Mouse (Mus musculus) hindbrain, embryonic 12.5 days (tissue): ENCODE measurements at regions not wholly inside any gene's neighbourhood (a gene's known extent, or its start where the extent isn't known, plus 50 kb on each side); places are given as distances from the start of the nearest gene placed in this dataset.
"Not testable (repeated sequence)": the region's sequence is repeated elsewhere in the genome, so short reads cannot be mapped to it uniquely, and the experiment has no call there.

Experiments
- ATAC-seq: fragments of 200-750 bp; cut with Nextera tagmentation; 2 replicates; pipeline ENCODE4 v1.8.0; 2017; ENCODE audit warnings: moderate TSS enrichment; ENCODE audit not compliant: low FRiP score
- H3K27ac ChIP-seq: fragments of 300-500 bp; sonication (generic); 2 replicates; pipeline ENCODE4 v1.5.1; 2016; ENCODE audit warnings: mild to moderate bottlenecking
- H3K27me3 ChIP-seq: fragments of 300-500 bp; sonication (generic); 2 replicates; pipeline ENCODE4 v1.6.1; 2016; ENCODE audit warnings: mild to moderate bottlenecking
- H3K36me3 ChIP-seq: fragments of 300-500 bp; sonication (generic); 2 replicates; pipeline ENCODE4 v1.6.1; 2016; ENCODE audit warnings: mild to moderate bottlenecking
- H3K4me1 ChIP-seq: fragments of 300-500 bp; sonication (generic); 2 replicates; pipeline ENCODE4 v1.6.1; 2016
- H3K4me2 ChIP-seq: fragments of 300-500 bp; sonication (generic); replicated peaks from 2 replicates; pipeline ENCODE4 v1.6.1; 2016; ENCODE audit warnings: mild to moderate bottlenecking
- H3K4me3 ChIP-seq: fragments of 300-500 bp; sonication (generic); 2 replicates; pipeline ENCODE4 v1.5.1; 2016; ENCODE audit warnings: mild to moderate bottlenecking
- H3K9ac ChIP-seq: fragments of 300-500 bp; sonication (generic); 2 replicates; pipeline ENCODE4 v1.6.1; 2016; ENCODE audit warnings: mild to moderate bottlenecking, moderate library complexity
- H3K9me3 ChIP-seq: fragments of 300-500 bp; sonication (generic); replicated peaks from 2 replicates; pipeline ENCODE4 v1.6.1; 2016; ENCODE audit warnings: mild to moderate bottlenecking
- whole genome bisulfite sequencing: fragments of 180-500 bp; shearing (Covaris S2); methylation state at CpG from one replicate; pipeline ENCODE4 v1.1.7; 2016; 5-methylcytosine and 5-hydroxymethylcytosine counted together

- H3K36me3 ChIP-seq: no peaks in the 10 kb centered on the region
- no peak overlapping the region for H3K4me2 ChIP-seq
- H3K9ac ChIP-seq: no peak overlapping the region
- WGBS: 86% methylated on average over 11 of the region's 11 CpGs
- no peaks in the 10 kb centered on the region for H3K27me3 ChIP-seq
- no peaks in the 10 kb centered on the region for H3K9me3 ChIP-seq
- H3K27ac ChIP-seq: no peak overlapping the region
- no peak overlapping the region for H3K4me3 ChIP-seq
- peaks cover 14% of the 10 kb centered on the region for H3K4me1 ChIP-seq
- ATAC-seq: no peak
These were observed 124.5 kb upstream of the Nebl start for GRCm38 (mm10) chr2:17855566-17856264.

DNA sequence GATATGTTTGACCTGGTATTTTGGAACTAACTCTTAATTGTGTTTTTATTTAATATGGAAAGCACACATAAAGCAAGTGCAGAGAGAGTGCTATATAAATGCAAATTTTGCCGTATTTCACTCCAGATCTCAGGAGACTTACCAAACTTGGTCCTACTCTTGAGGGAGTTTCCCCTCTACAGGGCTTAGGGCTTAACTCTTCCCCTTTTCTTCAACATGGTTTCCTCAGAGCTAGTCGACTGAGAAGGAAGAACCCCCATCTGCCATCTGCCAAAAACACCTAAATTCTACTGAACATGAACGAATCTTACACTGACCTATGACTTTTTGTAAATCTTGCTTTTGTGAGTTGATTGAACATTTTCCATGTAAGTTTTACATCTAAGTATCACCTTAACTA, 122.8 kb upstream of the Nebl start:
- Histone ChIP-seq H3K4me2 (no peak overlapping the region), H3K4me1 (peaks cover 14% of the 10 kb centered on the region), H3K4me3 (no peak overlapping the region), H3K9ac (no peak overlapping the region), H3K27me3 (no peaks in the 10 kb centered on the region), H3K36me3 (no peaks in the 10 kb centered on the region), H3K27ac (no peak overlapping the region), H3K9me3 (no peaks in the 10 kb centered on the region)
- WGBS: 46% methylated on average over 3 of the region's 3 CpGs
- ATAC-seq: no peak

DNA sequence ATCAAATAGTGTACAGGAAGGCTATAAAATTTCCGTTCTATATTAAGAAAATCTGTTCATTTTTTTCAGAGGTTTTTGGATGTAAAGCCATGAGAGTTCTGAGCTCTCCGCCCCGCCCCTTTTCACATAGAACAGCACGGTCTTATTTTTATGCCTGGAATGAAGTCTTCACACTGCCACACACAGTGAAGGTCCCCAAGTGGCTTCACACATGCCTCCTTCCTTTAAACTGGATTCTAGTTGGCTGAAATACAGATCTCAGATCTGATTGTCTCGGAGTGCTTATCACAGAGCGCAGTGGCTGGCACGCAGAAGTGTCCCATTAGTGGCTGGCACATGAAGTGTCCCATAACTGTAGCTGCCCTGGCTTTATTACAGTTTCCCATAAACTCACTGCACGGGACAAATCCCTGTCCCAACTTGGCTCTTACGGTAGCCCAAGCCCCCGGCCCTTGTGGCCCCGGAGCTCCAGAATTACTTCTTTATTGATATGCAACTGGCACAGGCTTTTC, 122.3 kb upstream of the Nebl start:
- peak; percentile 24; the same call in 1 of the 2 replicates for ATAC-seq
- no peak overlapping the region for H3K9ac ChIP-seq
- no peak overlapping the region for H3K27ac ChIP-seq
- H3K9me3 ChIP-seq: no peaks in the 10 kb centered on the region
- no peak overlapping the region for H3K4me3 ChIP-seq
- WGBS: 30% methylated on average over 11 of the region's 11 CpGs
- H3K36me3 ChIP-seq: no peaks in the 10 kb centered on the region
- H3K27me3 ChIP-seq: no peaks in the 10 kb centered on the region
- peak overlapping the region; percentile 51; the same call in 1 of the 2 replicates for H3K4me2 ChIP-seq
- H3K4me1 ChIP-seq: peaks cover 14% of the 10 kb centered on the region

DNA sequence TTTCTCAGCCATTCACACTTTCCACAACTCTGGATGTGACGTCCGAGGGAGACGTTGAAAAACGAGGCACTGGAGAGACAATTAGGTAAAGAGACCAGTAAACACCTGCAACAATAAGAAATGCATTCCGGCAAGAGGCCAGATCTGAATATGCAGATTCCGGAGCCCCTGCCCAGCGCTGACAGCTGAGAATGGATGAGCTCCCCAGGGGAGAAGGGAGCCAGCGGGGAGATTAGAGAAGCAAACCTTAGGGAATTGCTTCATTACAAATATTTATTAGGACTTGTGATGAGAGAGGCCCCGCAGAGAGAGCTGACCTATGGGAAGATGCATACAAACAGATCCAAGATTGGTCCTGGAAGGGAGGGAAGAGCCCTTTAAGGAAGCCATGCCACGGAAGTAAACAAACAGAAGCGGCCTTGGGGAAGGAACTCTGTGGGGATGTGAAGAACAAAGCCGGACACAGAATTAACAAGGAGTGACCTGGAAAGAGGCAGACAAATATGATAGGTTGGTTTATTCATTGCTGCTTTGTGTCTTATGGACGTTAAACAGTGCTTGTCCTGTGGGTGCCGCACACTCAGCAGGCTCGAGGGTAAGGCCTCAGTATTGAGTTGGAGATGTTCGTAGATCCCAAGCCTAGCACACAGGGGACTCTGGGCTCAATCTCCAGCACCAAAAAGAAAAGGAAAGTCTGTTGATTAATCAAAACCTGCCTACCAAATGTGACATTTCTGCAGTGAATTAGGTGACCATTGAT, 121.7 kb upstream of the Nebl start:
- Histone ChIP-seq H3K27ac (no peak overlapping the region), H3K9me3 (no peaks in the 10 kb centered on the region), H3K27me3 (no peaks in the 10 kb centered on the region), H3K4me2 (peak overlapping the region; percentile 51), H3K4me3 (peak overlapping the region; percentile 10), H3K4me1 (peaks cover 14% of the 10 kb centered on the region), H3K36me3 (no peaks in the 10 kb centered on the region), H3K9ac (peak overlapping the region; percentile 5; the same call in 1 of the 2 replicates)
- ATAC-seq: peak; percentile 68
- WGBS: 4% methylated on average over 16 of the region's 16 CpGs

DNA sequence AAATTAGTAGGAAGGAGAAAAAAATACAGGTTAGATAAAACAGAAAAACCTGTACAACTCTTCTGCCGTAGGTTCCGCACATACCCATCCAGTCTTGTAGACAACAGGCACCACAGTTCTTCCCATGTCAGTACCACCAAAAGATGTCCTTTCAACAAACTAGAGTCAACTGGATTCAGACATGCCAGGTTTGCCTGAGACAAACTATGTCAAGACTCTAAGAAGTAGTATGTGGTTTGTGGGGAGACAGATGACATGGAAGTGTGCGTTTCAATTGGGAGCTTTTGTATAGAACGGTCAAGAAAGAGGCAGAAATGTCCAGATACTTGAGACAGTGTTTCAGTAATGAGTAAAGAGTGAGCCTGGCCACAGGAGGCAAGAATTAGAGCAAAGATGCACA, 119.5 kb upstream of the Nebl start:
- Histone ChIP-seq H3K4me2 (no peak overlapping the region), H3K36me3 (no peaks in the 10 kb centered on the region), H3K27me3 (no peaks in the 10 kb centered on the region), H3K4me3 (no peak overlapping the region), H3K9ac (no peak overlapping the region), H3K4me1 (peaks cover 14% of the 10 kb centered on the region), H3K9me3 (no peaks in the 10 kb centered on the region), H3K27ac (no peak overlapping the region)
- WGBS: 95% methylated on average over 4 of the region's 4 CpGs
- ATAC-seq: no peak

DNA sequence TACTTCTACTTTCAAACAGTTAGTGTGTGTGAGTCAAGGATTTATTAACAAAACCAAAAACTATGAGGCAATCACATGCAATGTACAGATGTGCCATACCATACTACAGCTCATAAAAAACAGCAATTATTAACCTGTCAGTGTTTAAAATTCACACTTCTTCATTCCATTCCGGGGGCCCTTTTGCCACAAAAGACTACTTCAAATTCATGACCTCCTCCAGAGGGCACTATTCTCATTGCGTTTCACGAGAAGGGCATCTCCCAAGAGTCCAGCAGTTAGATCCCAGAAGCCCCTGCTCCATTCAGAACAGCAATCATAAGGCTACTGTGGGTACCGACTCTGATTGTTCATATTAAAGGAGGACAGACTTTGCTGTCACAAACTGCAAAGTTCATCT, 118.0 kb upstream of the Nebl start:
- H3K27me3 ChIP-seq: no peaks in the 10 kb centered on the region
- no peak overlapping the region for H3K27ac ChIP-seq
- H3K9me3 ChIP-seq: no peaks in the 10 kb centered on the region
- H3K9ac ChIP-seq: no peak overlapping the region
- 41% methylated on average over 4 of the region's 4 CpGs for WGBS
- H3K4me2 ChIP-seq: no peak overlapping the region
- peaks cover 14% of the 10 kb centered on the region for H3K4me1 ChIP-seq
- H3K36me3 ChIP-seq: no peaks in the 10 kb centered on the region
- no peak for ATAC-seq
- H3K4me3 ChIP-seq: no peak overlapping the region

DNA sequence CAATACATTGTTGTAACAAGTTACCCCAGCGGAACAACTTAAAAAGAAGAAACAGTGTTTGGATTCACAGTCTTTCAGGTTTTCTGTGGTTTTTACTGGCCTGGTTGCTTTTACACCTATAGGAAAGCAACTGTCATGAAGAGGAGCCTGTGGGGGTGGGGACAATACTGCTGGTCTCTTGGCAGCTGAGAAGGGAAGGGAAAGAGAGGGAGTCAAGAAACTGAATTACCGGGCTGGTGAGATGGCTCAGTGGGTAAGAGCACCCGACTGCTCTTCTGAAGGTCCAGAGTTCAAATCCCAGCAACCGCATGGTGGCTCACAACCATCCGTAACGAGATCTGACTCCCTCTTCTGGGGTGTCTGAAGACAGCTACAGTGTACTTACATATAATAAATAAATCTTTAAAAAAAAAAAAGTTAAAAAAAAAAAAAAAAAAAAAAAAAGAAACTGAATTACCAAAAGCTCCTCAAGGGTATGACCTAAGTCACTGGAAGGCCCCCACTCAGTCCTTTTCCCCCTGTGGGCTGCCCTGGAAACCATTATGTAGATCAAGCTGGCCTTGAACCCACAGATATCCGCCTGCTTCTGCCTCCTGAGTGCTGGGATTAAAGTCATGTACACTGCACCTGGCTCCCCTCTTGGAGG, 114.3 kb upstream of the Nebl start:
- H3K27ac ChIP-seq, ATAC-seq, H3K27me3 ChIP-seq, H3K4me1 ChIP-seq, H3K4me3 ChIP-seq, H3K9ac ChIP-seq, H3K4me2 ChIP-seq, H3K36me3 ChIP-seq, H3K9me3 ChIP-seq: not testable (repeated sequence)
- 81% methylated on average over 5 of the region's 7 CpGs for WGBS

GRCm38 (mm10) chr2:17844662-17845446, 113.6 kb upstream of the Nebl start:
- Histone ChIP-seq H3K4me1 (peaks cover 5% of the 10 kb centered on the region; the same call in 1 of the 2 replicates), H3K4me3 (no peak overlapping the region), H3K36me3 (no peaks in the 10 kb centered on the region), H3K4me2 (no peak overlapping the region), H3K9ac (no peak overlapping the region), H3K27ac (no peak overlapping the region), H3K27me3 (no peaks in the 10 kb centered on the region), H3K9me3 (no peaks in the 10 kb centered on the region)
- 79% methylated on average over 8 of the region's 8 CpGs for WGBS
- ATAC-seq: no peak

- Histone ChIP-seq H3K4me2 (no peak overlapping the region), H3K36me3 (no peaks in the 10 kb centered on the region), H3K4me3 (no peak overlapping the region), H3K9me3 (no peaks in the 10 kb centered on the region), H3K4me1 (peaks cover 29% of the 10 kb centered on the region), H3K27ac (no peak overlapping the region), H3K9ac (no peak overlapping the region), H3K27me3 (no peaks in the 10 kb centered on the region)
- ATAC-seq: no peak
- 53% methylated on average over 3 of the region's 3 CpGs for WGBS
These were observed 110.7 kb upstream of the Nebl start for GRCm38 (mm10) chr2:17841963-17842362.

DNA sequence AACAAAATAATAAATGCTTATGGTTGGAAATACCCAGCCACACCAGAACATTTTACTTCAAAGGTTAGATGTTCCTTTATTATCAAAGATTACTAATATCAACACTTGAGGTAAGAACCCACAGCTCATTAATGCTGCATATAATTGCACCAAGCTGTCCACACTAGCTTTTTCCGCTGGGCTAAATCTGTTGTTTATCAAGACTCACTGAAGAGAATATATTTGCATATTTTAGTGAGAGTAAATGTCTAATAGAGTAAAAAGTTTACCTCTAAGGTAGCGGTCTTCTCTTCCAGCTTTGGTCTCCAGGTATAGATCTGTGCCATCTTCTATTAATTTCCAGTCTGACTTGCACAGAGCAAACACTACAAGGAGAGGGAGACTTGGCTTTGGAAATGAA, 110.3 kb upstream of the Nebl start:
- no peak overlapping the region for H3K27ac ChIP-seq
- H3K4me2 ChIP-seq: no peak overlapping the region
- no peak for ATAC-seq
- H3K9ac ChIP-seq: no peak overlapping the region
- peaks cover 29% of the 10 kb centered on the region for H3K4me1 ChIP-seq
- no peaks in the 10 kb centered on the region for H3K9me3 ChIP-seq
- H3K4me3 ChIP-seq: no peak overlapping the region
- 56% methylated on average over 2 of the region's 2 CpGs for WGBS
- H3K27me3 ChIP-seq: no peaks in the 10 kb centered on the region
- no peaks in the 10 kb centered on the region for H3K36me3 ChIP-seq

DNA sequence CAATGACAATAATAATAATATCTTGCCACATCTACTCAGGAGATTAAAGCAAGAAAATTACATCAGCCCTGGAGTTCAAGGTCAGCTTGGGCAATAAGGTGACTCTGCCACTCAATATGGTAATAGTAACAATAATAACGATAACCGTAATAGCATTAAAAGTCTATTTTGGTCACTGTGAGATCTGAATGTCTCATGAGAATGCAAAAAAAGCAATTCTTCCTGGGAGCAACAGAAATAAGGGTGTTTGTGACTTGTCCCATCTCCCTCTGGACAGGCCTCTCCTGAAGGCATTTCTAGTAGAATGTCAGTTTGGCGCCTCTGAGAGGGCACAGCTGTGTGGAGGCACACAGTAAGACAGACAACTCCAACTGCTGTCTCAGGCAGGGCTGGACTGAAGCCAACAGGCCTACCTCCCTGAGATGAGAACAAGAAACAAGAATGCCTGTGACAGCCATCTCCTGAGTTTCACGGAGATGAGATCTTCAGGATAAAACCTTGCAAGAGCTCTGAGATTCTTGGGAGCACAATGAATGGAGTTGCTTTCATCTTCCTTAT, 109.8 kb upstream of the Nebl start:
- Histone ChIP-seq H3K4me3 (no peak overlapping the region), H3K36me3 (no peaks in the 10 kb centered on the region), H3K27ac (no peak overlapping the region), H3K27me3 (no peaks in the 10 kb centered on the region), H3K9me3 (no peaks in the 10 kb centered on the region), H3K4me2 (no peak overlapping the region), H3K4me1 (peaks cover 29% of the 10 kb centered on the region), H3K9ac (no peak overlapping the region)
- ATAC-seq: no peak
- 72% methylated on average over 4 of the region's 4 CpGs for WGBS
